Mouse (Mus musculus) kidney, adult 2 months (tissue): ENCODE data around the gene Figla.

Source experiments
- CTCF ChIP-seq: fragments of 200-500 bp; conservative IDR thresholded peaks from 2 replicates; pipeline ENCODE4 v1.5.1; 2011; ENCODE audit warnings: low read depth, mild to moderate bottlenecking, control low read depth, low read length, moderate library complexity, mixed read lengths; ENCODE audit not compliant: insufficient read depth, insufficient read length
- POLR2A ChIP-seq: fragments of 200-500 bp; IDR thresholded peaks from one replicate; pipeline ENCODE4 v1.6.1; 2011; ENCODE audit warnings: low read depth, low read length, control low read depth

DNA sequence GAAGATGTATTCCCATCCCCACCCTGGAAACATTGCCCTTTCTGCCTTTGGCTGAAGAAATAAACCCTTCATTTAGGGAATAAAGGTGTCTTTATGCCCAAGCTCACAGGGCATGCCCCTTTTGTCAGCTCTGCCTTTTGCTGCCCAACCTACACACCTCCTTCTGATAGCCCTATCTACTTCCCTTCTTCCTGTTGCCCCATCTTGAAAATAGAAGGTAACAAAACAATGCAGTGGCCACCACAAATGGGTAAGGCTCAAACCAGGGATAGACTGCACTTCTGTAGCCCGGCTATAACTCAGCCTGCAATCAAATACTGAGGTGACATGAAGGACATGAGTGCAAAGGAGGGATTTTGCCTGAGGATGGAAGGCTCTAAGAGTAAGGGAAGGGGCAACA is 40.2 kb upstream of the Figla start:
- TF ChIP-seq POLR2A (no peak), CTCF (no peak)
